Mouse (Mus musculus): ENCODE measurements around the gene Asf1b. TPM values are rescaled to one million over a fixed set of nuclear protein-coding genes. Genes with fewer than 3 reads are reported as not detected.

Gene Asf1b
- 106 and 115 TPM in 2 replicates for polyA plus RNA-seq (2016; fragmentation: Nextera tagmentation; extraction: Ambion mirVana)

DNA sequence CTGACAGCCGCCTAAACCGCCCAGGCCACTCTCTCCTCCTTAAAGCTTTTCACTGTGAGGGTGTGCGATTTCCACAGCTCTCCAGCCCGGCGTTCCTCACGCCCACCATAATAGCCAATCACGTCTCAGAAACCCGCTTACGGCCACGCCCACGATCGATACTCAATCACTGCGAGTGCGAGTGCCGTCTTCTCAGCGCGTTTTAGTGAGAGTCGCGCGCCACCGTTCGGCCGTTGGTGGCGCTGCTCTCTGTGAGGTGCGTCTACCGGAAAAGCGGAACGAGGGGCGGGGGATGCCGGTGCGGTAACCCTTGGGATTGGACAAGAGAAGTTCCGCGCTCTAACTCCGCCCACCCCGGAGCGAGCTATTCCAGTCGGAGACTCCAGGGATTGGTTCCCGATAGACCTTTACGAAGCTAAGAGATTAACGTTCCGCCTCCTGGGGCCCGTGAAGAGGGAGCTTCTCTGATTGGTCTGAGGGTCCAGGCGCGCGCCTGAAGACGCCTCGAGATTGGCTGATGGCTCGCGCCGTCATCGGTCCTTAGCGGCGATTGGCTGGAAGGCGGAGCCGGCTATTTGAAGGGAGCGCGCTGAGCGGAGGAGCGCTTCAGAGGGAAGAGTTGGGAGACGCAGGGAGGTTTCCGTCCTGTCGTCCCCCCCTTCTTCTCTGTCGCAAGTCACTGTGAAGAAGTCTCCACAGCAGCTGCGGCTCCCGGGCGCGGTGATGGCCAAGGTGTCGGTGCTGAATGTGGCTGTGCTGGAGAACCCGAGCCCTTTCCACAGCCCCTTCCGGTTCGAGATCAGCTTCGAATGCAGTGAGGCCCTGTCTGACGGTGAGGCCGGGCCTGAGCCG is at the start of gene Asf1b, which contains the start of gene Gm10644:
Asf1b (plus strand) TSS at position 402 of the 852 bp plus-strand sequence.
Gm10644 (minus strand) TSS at position 100 of the 852 bp plus-strand sequence.
- peak; percentile 99 for DNase-seq (ENCODE audit: low spot score)
- Histone ChIP-seq H3K36me3 (peaks cover 21% of the 10 kb centered on the region), H3K4me3 (peak within 1 kb of the TSS; percentile 81), H3K9me3 (replicated peaks) (no peaks in the 10 kb centered on the region), H3K4me1 (peaks cover 21% of the 10 kb centered on the region), H3K27ac (replicated peaks) (peak within 1 kb of the TSS; percentile 78), H3K27me3 (ENCODE audit: low read depth, poor library complexity, severe bottlenecking) (no peaks in the 10 kb centered on the region)
- under 1% methylated on average over 75 of the region's 75 CpGs for WGBS

DNA sequence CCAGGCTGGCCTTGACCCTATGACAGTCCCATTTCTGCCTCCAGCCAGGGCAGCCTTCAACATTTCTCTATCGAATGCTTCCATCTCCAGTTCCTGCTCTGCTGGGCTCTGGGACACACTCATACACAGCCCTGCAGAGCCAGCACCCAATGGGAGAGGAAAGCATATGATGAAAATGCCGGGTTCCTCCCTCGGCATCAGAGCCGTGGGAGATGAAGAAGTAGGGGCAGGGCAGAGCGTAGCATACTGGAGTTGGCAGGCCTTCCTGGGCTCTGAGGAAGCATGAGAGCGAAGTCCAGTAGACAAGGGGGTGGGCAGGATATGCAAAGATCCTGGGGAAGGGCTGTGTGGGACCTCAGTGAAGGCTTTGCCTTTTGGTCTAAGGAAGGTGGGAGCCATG is 46.7 kb upstream of the Asf1b start:
- Histone ChIP-seq H3K36me3 (peaks cover 7% of the 10 kb centered on the region; the same call in 1 of the 2 replicates), H3K9me3 (replicated peaks) (no peaks in the 10 kb centered on the region), H3K27me3 (ENCODE audit: low read depth, poor library complexity, severe bottlenecking) (no peaks in the 10 kb centered on the region), H3K4me3 (no peak overlapping the region), H3K4me1 (peaks cover 28% of the 10 kb centered on the region), H3K27ac (replicated peaks) (no peak overlapping the region)
- DNase-seq (ENCODE audit: low spot score) = no peak
- WGBS = 83% methylated on average over 6 of the region's 6 CpGs

DNA sequence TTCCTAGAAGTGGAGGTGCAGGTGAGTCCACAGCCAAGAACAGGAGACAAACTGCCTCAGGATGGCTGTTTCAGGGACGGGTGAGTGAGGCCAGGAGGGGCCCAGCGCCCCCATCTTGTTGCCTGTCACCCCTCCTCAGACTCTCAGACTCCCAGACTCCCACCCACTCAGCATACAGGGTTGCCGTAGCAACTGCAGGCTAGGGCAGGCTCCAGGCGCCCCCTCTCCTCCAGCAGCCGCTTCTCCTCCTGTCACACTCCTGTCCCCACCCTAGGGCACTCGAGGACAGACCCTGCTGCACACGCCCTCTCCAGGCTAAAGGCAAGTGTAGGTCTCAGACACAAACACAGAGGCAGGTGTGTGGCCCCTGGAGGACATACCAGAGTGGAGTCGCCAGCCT is 46.0 kb upstream of the Asf1b start:
- DNase-seq (ENCODE audit: low spot score) = no peak
- H3K36me3 ChIP-seq = peaks cover 7% of the 10 kb centered on the region; the same call in 1 of the 2 replicates
- no peak overlapping the region for H3K27ac ChIP-seq (replicated peaks)
- H3K4me3 ChIP-seq = no peak overlapping the region
- H3K27me3 ChIP-seq (ENCODE audit: low read depth, poor library complexity, severe bottlenecking) = no peaks in the 10 kb centered on the region
- H3K9me3 ChIP-seq (replicated peaks) = no peaks in the 10 kb centered on the region
- peaks cover 20% of the 10 kb centered on the region for H3K4me1 ChIP-seq
- 55% methylated on average over 8 of the region's 8 CpGs for WGBS

DNA sequence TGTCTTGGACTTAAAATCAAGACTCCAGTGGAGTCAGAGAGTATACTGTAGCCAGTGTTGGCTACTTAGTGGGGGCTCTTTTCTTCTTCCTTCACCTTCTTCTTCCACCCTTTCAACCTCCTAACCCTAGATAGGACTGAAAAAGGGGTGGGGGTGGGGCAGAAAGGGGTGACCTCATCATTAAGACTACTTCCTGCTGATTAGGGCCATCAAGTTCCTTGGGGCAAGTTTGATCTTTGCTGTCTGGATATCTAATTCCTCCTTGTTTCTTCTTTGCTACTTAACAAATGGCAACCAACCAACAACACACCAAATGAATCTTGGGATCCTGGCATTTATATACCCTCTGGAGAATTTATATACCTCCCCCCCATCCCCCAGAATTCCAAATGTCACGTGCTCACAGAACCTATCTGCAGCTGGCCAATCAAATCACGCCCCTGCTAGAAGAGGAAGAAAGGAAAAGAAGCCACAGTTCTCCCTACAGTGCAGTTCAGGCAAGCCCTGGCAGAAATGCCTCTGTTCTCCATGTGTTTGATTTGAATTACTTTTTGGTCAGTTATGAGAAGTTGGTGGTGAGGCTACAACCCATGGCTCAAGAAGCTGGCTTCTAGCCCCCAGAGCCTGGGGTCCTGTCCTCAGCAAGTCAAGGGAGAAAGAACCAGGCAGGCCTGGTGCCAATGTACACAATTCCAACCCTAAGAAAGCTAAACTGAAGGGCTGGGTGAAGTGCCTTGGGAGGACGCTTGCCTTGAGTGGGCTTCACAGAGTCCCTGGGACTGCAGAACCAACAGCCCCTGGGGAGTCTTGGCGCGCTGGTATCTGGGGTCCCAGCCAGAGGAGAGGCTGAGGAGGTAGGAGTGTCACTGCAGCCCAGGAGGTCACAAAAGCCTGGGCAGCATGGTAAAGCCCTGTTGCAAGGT is 43.2 kb upstream of the Asf1b start:
- Histone ChIP-seq H3K36me3 (0 out of 2 replicates have a peak, but pooled peaks cover 4% of the 10 kb centered on the region), H3K4me1 (peaks cover 18% of the 10 kb centered on the region), H3K27me3 (ENCODE audit: low read depth, poor library complexity, severe bottlenecking) (no peaks in the 10 kb centered on the region), H3K4me3 (no peak overlapping the region), H3K27ac (replicated peaks) (no peak overlapping the region), H3K9me3 (replicated peaks) (no peaks in the 10 kb centered on the region)
- 83% methylated on average over 5 of the region's 5 CpGs for WGBS
- DNase-seq (ENCODE audit: low spot score) = no peak

DNA sequence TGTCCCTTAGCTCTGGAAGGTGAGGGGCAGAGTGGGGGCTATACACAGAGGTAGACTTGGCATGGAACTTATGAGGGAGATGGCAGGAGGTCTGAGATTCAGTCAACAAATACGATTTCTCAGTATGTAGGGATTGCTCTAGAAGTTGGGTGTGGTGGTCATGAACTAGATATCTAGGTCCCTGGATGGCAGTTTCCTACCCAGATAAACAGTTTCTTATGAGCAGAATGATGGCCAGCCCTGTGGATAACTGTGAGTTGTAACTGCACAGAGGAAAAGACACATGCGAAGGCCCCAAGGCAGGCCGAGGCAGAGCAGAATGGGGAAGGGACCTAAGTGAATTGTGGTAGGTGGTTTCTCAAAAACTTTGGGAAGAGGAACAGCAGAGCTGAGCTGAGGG is 41.1 kb upstream of the Asf1b start:
- H3K27me3 ChIP-seq (ENCODE audit: low read depth, poor library complexity, severe bottlenecking) = no peaks in the 10 kb centered on the region
- H3K27ac ChIP-seq (replicated peaks) = no peak overlapping the region
- 94% methylated on average over 3 of the region's 3 CpGs for WGBS
- H3K9me3 ChIP-seq (replicated peaks) = no peaks in the 10 kb centered on the region
- peaks cover 14% of the 10 kb centered on the region for H3K36me3 ChIP-seq
- no peak for DNase-seq (ENCODE audit: low spot score)
- H3K4me1 ChIP-seq = peaks cover 9% of the 10 kb centered on the region
- no peak overlapping the region for H3K4me3 ChIP-seq

DNA sequence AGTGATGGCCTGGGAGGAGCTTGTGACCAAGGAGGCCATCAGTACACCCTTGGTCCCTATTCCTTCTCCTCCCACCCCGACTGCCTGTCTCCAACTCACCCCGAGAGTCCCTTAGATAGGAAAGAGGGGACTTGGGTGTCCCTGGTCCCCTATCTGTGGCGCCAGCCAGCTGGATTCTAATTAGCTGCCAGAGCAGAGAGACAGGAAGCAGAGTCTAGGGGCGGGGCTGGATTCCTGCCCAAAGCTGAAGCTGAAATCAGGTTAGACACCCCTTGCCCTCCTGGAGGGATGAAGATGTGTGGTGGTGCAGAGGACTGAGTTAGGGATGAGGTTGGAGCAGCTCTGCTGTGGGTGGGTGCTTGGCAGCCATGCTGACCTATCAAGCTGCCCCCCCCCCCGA is 40.4 kb upstream of the Asf1b start:
- Histone ChIP-seq H3K27ac (replicated peaks) (no peak overlapping the region), H3K4me1 (peaks cover 5% of the 10 kb centered on the region; the same call in 1 of the 2 replicates), H3K9me3 (replicated peaks) (no peaks in the 10 kb centered on the region), H3K4me3 (no peak overlapping the region), H3K27me3 (ENCODE audit: low read depth, poor library complexity, severe bottlenecking) (no peaks in the 10 kb centered on the region), H3K36me3 (peaks cover 18% of the 10 kb centered on the region)
- 78% methylated on average over 5 of the region's 5 CpGs for WGBS
- no peak for DNase-seq (ENCODE audit: low spot score)

DNA sequence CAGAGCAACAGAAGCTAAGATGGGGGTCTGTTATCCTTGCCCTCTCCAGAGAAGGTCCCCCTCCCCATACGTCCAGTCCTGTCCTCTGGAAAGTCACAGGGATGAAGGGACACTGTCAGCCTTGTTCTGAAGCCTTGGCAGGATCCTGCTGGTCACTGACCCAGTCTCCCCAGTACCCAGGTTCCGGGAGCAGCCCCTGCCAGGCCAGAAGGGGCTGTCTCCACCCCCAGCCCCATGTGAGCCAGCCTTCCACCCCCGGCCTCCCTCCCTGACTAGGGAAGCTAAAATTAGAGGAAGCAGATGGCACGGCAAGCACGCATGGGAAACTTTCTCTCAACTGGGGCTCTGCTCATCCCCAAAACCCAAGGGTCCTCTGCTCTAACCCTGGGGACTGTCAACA is 39.3 kb upstream of the Asf1b start:
- Histone ChIP-seq H3K36me3 (peaks cover 24% of the 10 kb centered on the region), H3K4me1 (peaks cover 5% of the 10 kb centered on the region; the same call in 1 of the 2 replicates), H3K9me3 (replicated peaks) (no peaks in the 10 kb centered on the region), H3K4me3 (no peak overlapping the region), H3K27me3 (ENCODE audit: low read depth, poor library complexity, severe bottlenecking) (no peaks in the 10 kb centered on the region), H3K27ac (replicated peaks) (no peak overlapping the region)
- no peak for DNase-seq (ENCODE audit: low spot score)
- 90% methylated on average over 5 of the region's 5 CpGs for WGBS

DNA sequence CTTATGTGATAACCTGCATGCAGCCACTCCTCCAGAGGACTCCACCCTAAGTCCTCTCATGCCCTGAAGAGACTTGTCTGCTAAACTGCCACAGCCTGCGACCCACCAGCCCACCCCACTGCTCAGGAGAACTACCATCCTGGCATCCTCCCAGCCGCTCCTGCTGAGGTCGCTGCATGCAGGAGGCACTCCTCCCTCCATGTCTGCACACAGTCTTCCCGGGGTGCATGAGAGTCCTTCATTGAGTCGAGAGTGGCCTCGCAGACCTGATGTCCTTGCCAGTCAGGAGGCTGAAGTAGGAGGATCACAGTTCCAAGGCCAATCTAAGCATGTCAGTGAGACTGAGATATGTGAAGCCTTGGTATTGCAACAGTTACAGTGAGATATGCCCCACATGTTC is 37.7 kb upstream of the Asf1b start:
- H3K27ac ChIP-seq (replicated peaks) = no peak overlapping the region
- H3K27me3 ChIP-seq (ENCODE audit: low read depth, poor library complexity, severe bottlenecking) = no peaks in the 10 kb centered on the region
- no peak overlapping the region for H3K4me3 ChIP-seq
- WGBS = 85% methylated on average over 6 of the region's 6 CpGs
- no peak for DNase-seq (ENCODE audit: low spot score)
- no peaks in the 10 kb centered on the region for H3K9me3 ChIP-seq (replicated peaks)
- peaks cover 5% of the 10 kb centered on the region; the same call in 1 of the 2 replicates for H3K4me1 ChIP-seq
- peaks cover 36% of the 10 kb centered on the region for H3K36me3 ChIP-seq

DNA sequence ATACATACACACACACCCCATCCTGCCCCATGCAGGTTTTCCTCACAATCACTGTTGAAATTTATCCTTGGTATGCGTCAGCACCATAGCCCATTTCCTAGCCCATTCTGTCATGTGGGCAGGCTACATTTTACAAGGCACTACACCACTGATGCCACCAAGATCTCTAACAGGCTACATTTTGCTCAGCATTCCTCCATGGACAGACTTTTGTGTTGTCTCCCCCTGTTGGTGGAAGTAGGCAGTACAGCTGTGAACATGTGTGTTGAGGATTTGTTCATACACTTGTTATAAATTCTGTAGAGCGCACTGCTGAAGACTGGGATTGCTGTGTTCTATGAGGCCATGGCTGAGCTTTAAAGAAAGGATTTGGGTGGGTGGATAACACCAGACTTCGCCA is 33.7 kb upstream of the Asf1b start:
- H3K4me1 ChIP-seq = no peaks in the 10 kb centered on the region
- no peak overlapping the region for H3K4me3 ChIP-seq
- H3K36me3 ChIP-seq = peaks cover 73% of the 10 kb centered on the region
- peak; percentile 78 for DNase-seq (ENCODE audit: low spot score)
- no peak overlapping the region for H3K27ac ChIP-seq (replicated peaks)
- H3K9me3 ChIP-seq (replicated peaks) = no peaks in the 10 kb centered on the region
- H3K27me3 ChIP-seq (ENCODE audit: low read depth, poor library complexity, severe bottlenecking) = no peaks in the 10 kb centered on the region
- 76% methylated on average over 3 of the region's 3 CpGs for WGBS

DNA sequence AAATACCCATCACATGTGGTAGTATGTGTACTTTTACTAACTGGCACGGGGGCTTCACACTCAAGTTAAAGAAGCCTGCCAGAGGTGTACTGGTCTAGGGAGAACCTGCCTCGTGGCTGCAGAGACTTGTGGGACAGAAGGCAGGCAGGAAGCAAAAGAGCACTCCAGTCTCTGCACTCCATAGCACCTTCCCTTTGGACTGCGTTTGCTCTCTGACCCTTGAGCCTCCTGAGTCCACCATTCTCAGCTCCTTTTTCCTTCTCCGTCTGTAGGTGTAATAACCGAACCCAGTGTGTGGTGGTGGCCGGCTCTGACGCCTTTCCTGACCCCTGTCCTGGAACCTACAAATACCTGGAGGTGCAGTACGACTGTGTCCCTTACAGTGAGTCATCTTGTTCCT is 32.6 kb upstream of the Asf1b start:
- no peaks in the 10 kb centered on the region for H3K9me3 ChIP-seq (replicated peaks)
- H3K4me1 ChIP-seq = no peaks in the 10 kb centered on the region
- 90% methylated on average over 8 of the region's 8 CpGs for WGBS
- H3K27me3 ChIP-seq (ENCODE audit: low read depth, poor library complexity, severe bottlenecking) = no peaks in the 10 kb centered on the region
- peaks cover 80% of the 10 kb centered on the region for H3K36me3 ChIP-seq
- H3K27ac ChIP-seq (replicated peaks) = no peak overlapping the region
- H3K4me3 ChIP-seq = no peak overlapping the region
- DNase-seq (ENCODE audit: low spot score) = no peak

DNA sequence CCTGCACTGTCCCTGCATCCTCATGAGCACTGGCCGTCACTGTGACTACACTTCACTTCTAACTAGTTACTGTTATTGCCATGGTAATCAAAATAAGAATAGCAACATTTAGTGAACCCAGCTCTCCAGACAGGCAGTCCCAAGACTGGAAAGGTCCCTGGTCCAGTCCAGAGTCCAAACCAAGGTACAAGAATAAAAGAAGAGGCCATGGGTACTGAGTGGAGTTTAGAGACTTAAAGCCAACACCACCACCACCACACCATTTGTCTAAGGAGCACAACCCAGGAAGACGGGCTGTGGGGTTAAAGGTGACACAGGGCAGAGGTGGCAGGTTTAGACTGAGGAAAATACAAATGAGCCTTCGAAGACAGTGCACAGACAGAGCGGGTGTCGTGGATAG is 30.7 kb upstream of the Asf1b start:
- WGBS = 90% methylated on average over 5 of the region's 5 CpGs
- Histone ChIP-seq H3K27me3 (ENCODE audit: low read depth, poor library complexity, severe bottlenecking) (no peaks in the 10 kb centered on the region), H3K36me3 (peaks cover 87% of the 10 kb centered on the region), H3K27ac (replicated peaks) (no peak overlapping the region), H3K4me1 (no peaks in the 10 kb centered on the region), H3K4me3 (no peak overlapping the region), H3K9me3 (replicated peaks) (no peaks in the 10 kb centered on the region)
- DNase-seq (ENCODE audit: low spot score) = no peak

DNA sequence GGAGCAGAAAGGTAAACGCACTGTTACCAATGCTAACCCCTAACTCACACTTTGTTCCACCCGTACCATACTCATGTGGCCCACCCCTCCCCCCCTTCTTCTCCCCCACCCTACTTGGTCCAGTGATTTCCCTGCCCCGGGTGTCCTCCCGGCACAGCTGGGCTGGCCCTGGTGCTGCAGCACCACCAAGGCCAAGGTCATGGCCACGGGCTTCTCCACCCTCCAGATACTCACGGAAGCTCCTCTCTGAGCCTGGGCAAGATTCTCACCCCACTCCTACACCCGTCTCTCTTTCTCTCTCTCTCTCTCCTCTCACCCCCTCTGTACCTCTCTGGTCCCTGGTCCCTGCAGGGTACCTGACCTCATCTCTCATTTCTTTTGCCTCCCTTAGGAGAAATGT is 29.0 kb upstream of the Asf1b start:
- peaks cover 92% of the 10 kb centered on the region for H3K36me3 ChIP-seq
- H3K9me3 ChIP-seq (replicated peaks) = no peaks in the 10 kb centered on the region
- no peak for DNase-seq (ENCODE audit: low spot score)
- H3K27ac ChIP-seq (replicated peaks) = no peak overlapping the region
- H3K4me3 ChIP-seq = no peak overlapping the region
- 77% methylated on average over 7 of the region's 7 CpGs for WGBS
- no peaks in the 10 kb centered on the region for H3K27me3 ChIP-seq (ENCODE audit: low read depth, poor library complexity, severe bottlenecking)
- no peaks in the 10 kb centered on the region for H3K4me1 ChIP-seq
